Mouse (Mus musculus) stomach, postnatal 0 days (tissue): ENCODE data around the gene Rps6ka3. TPM values are rescaled to one million over a fixed set of nuclear protein-coding genes. Genes with fewer than 3 reads are reported as not detected.

Experiments used
- ATAC-seq: fragments of 200-750 bp; cut with Nextera tagmentation; 2 replicates; pipeline ENCODE4 v1.8.0; 2017; ENCODE audit not compliant: low FRiP score, low TSS enrichment
- DNase-seq: peaks from one replicate; pipeline ENCODE4 v3.0.0-alpha.2; 2016; ENCODE audit warnings: low spot score
- H3K27ac ChIP-seq: fragments of 300-500 bp; sonication (generic); replicated peaks from 2 replicates; pipeline ENCODE4 v1.5.1; 2014; ENCODE audit warnings: mild to moderate bottlenecking, control low read depth
- H3K27me3 ChIP-seq: fragments of 300-500 bp; sonication (generic); 2 replicates; pipeline ENCODE4 v1.6.1; 2014; ENCODE audit warnings: low read length; ENCODE audit not compliant: control insufficient read depth, insufficient read depth
- H3K36me3 ChIP-seq: fragments of 300-500 bp; sonication (generic); 2 replicates; pipeline ENCODE4 v1.6.1; 2014; ENCODE audit warnings: low read length, mixed read lengths; ENCODE audit not compliant: control insufficient read depth, insufficient read depth
- H3K4me1 ChIP-seq: fragments of 300-500 bp; sonication (generic); replicated peaks from 2 replicates; pipeline ENCODE4 v1.6.1; 2014; ENCODE audit warnings: antibody characterized with exemption; ENCODE audit not compliant: control insufficient read depth, insufficient read depth
- H3K4me2 ChIP-seq: fragments of 300-500 bp; sonication (generic); replicated peaks from 2 replicates; pipeline ENCODE4 v1.6.1; 2014; ENCODE audit warnings: low read depth, mild to moderate bottlenecking, control low read depth, moderate library complexity
- H3K4me3 ChIP-seq: fragments of 300-500 bp; sonication (generic); 2 replicates; pipeline ENCODE4 v1.5.1; 2014; ENCODE audit warnings: low read depth, low read length, control low read depth
- H3K9ac ChIP-seq: fragments of 300-500 bp; sonication (generic); 2 replicates; pipeline ENCODE4 v1.6.1; 2014; ENCODE audit warnings: mild to moderate bottlenecking, low read length, control low read depth, mixed read lengths
- H3K9me3 ChIP-seq: fragments of 300-500 bp; sonication (generic); 2 replicates; pipeline ENCODE4 v1.6.1; 2016; ENCODE audit warnings: low read length; ENCODE audit not compliant: control insufficient read depth
- CTCF ChIP-seq: IDR thresholded peaks from 2 replicates; pipeline ENCODE4 v1.5.1; 2016; ENCODE audit warnings: antibody characterized with exemption, low read depth, mild to moderate bottlenecking, moderate library complexity
- EP300 ChIP-seq: optimal IDR thresholded peaks from 2 replicates; pipeline ENCODE3; 2016; ENCODE audit warnings: antibody characterized with exemption
- WGBS: fragments of 180-500 bp; shearing (Covaris S2); extraction: QIAGEN DNeasy Blood & Tissue Kit; methylation state at CpG from one replicate; pipeline ENCODE4 v1.1.7; 2014; 5-methylcytosine and 5-hydroxymethylcytosine counted together
- polyA plus RNA-seq: library from polyadenylated mRNA; unstranded; fragments of >200 nt; fragmentation: Nextera tagmentation; extraction: Ambion mirVana; gene quantifications from 2 replicates; pipeline ENCODE4 v1.2.1, GENCODE M21; 2015

Rps6ka3 gene
- polyA plus RNA-seq, 1 experiment from 2014 or later = 3.7 TPM

DNA sequence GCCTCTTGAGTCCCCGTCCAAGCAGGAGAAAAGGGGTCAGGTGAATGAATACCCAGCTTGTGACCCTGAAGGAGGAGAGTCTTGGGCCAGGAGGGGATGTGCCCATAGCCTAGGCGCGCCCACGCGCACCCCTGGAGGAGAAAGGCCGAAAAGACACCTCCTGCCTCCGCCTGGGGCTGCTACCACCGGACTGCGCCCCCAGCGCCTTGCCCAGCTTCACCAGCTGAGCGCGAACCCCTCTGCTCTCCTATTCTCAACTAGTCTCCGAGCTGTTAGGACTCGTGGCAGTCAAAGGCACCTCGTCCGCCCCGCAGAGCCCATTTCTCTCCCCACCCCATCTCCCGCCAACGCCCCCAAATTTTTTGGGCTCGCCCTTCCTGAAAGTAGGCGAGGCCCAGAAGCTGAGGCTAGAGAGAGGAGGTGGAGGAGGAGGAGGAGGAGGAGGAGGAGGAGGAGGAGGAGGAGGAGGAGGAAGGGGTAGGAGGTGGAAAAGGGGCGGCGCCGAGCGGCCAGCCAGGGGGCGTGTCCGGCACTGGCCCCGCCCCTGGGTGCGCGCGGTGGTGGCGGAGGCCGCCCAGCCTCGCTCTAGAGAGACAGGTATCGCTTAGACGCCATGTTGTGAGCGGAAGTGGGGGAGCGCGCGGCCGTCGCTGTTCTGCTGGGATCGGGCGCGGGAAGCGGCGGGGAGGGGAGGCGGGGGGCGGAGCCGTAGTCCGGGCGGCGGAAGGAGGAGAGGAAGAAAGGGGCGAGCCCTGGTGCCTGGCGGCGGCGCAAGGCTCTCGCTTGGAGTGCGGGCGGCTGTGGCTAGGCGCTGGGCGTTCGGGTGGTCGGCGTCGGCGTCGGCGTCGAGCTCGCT is 45.2 kb downstream of the Rps6ka3 start:
- DNase-seq = peak; percentile 91
- peak overlapping the region; percentile 78 for H3K9ac ChIP-seq
- peak overlapping the region; percentile 93 for H3K27ac ChIP-seq
- TF ChIP-seq CTCF = peak; percentile 55
- no peak for TF ChIP-seq EP300
- H3K4me1 ChIP-seq = no peaks in the 10 kb centered on the region
- 7% methylated on average over 38 of the region's 71 CpGs for WGBS
- H3K4me3 ChIP-seq = peak overlapping the region; percentile 66
- H3K27me3 ChIP-seq = no peaks in the 10 kb centered on the region
- H3K36me3 ChIP-seq = no peaks in the 10 kb centered on the region
- peak overlapping the region; percentile 54 for H3K4me2 ChIP-seq
- ATAC-seq = peak; percentile 97
- no peaks in the 10 kb centered on the region for H3K9me3 ChIP-seq

- DNase-seq (peak; percentile 18), ATAC-seq (peak; percentile 32)
- Histone ChIP-seq H3K4me3 (peak overlapping the region; percentile 66), H3K4me1 (no peaks in the 10 kb centered on the region), H3K9me3 (no peaks in the 10 kb centered on the region), H3K27me3 (no peaks in the 10 kb centered on the region), H3K27ac (peak overlapping the region; percentile 91), H3K36me3 (no peaks in the 10 kb centered on the region), H3K9ac (peak overlapping the region; percentile 78), H3K4me2 (peak overlapping the region; percentile 52)
- WGBS = 11% methylated on average over 38 of the region's 57 CpGs
- TF ChIP-seq EP300 = no peak
- TF ChIP-seq CTCF = no peak
Observed at GRCm38 (mm10) chrX:159256040-159256852, 46.1 kb downstream of the Rps6ka3 start.

DNA sequence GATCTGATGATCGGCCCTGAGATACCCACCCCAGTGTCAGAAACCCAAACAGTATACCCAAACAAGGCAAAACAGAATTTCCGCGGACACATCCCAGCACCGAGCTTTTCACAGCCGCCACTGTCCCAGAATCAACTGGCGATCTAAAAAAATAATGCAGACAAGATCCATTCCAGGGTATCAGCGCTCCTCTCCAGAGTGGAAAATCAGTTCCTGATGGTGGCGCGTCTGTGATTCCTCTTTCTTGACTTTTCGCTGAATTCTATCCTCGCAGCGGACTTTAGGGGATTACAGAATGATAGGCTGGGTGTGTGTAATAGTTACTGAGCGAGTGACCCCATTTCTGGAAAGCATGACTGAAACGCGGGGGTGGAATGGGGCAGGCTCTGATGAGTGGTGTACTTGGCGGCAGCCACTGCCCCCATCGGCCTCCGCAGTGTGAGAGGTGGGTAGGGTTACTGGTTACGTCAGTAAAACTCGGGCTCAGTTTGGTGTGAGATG is 46.9 kb downstream of the Rps6ka3 start:
- Histone ChIP-seq H3K4me3 (peak overlapping the region; percentile 66), H3K27ac (peak overlapping the region; percentile 91; the same call in 1 of the 2 replicates), H3K4me1 (no peaks in the 10 kb centered on the region), H3K9me3 (no peaks in the 10 kb centered on the region), H3K4me2 (peak overlapping the region; percentile 52), H3K9ac (peak overlapping the region; percentile 78), H3K27me3 (no peaks in the 10 kb centered on the region), H3K36me3 (no peaks in the 10 kb centered on the region)
- TF ChIP-seq CTCF (peak; percentile 14; the same call in 1 of the 2 replicates), EP300 (no peak)
- WGBS = 16% methylated on average over 20 of the region's 20 CpGs
- 0 out of 2 replicates have a peak, but pooled peaks have one; percentile 20 for ATAC-seq
- peak; percentile 36 for DNase-seq

GRCm38 (mm10) chrX:159264681-159265080 is 54.6 kb downstream of the Rps6ka3 start:
- no peak for DNase-seq
- peak; percentile 65 for TF ChIP-seq CTCF
- TF ChIP-seq EP300 = no peak
- H3K4me2 ChIP-seq = no peak overlapping the region
- H3K4me3 ChIP-seq = no peak overlapping the region
- WGBS = 39% methylated on average over 3 of the region's 3 CpGs
- no peaks in the 10 kb centered on the region for H3K36me3 ChIP-seq
- ATAC-seq = no peak
- no peaks in the 10 kb centered on the region for H3K27me3 ChIP-seq
- no peak overlapping the region for H3K9ac ChIP-seq
- H3K4me1 ChIP-seq = no peaks in the 10 kb centered on the region
- no peak overlapping the region for H3K27ac ChIP-seq
- no peaks in the 10 kb centered on the region for H3K9me3 ChIP-seq

DNA sequence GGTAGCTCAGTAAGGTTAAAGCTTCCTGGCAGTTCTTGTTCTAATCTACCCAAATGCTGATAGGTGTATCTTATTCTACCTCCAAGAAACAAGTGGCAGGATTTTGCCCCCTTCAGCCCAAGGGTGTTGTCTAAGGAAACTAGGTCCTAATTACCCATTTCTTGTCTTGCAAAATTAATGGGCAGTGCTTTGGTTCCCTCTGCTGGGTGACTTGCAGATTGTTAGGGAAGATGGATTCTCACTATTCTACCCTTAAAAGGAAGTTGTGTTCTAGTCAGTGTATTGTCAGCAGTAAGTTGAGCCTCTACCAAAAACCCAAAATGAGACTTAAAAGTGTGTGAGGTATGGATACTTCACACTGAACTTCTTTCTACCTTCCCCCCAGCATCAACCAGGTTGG is 59.0 kb downstream of the Rps6ka3 start:
- no peak overlapping the region for H3K27ac ChIP-seq
- TF ChIP-seq CTCF (peak; percentile 78), EP300 (no peak)
- no peaks in the 10 kb centered on the region for H3K4me1 ChIP-seq
- DNase-seq (peak; percentile 18), ATAC-seq (no peak)
- no peaks in the 10 kb centered on the region for H3K27me3 ChIP-seq
- H3K9me3 ChIP-seq = no peaks in the 10 kb centered on the region
- H3K9ac ChIP-seq = no peak overlapping the region
- H3K36me3 ChIP-seq = no peaks in the 10 kb centered on the region
- no peak overlapping the region for H3K4me3 ChIP-seq
- no peak overlapping the region for H3K4me2 ChIP-seq
